Mouse (Mus musculus): ENCODE measurements around the gene Asxl1.

Asxl1 gene

GRCm38 (mm10) chr2:153443434-153444240, 98.0 kb downstream of the Asxl1 start:
- no peak for DNase-seq (ENCODE audit: low read depth, low spot score)

DNA sequence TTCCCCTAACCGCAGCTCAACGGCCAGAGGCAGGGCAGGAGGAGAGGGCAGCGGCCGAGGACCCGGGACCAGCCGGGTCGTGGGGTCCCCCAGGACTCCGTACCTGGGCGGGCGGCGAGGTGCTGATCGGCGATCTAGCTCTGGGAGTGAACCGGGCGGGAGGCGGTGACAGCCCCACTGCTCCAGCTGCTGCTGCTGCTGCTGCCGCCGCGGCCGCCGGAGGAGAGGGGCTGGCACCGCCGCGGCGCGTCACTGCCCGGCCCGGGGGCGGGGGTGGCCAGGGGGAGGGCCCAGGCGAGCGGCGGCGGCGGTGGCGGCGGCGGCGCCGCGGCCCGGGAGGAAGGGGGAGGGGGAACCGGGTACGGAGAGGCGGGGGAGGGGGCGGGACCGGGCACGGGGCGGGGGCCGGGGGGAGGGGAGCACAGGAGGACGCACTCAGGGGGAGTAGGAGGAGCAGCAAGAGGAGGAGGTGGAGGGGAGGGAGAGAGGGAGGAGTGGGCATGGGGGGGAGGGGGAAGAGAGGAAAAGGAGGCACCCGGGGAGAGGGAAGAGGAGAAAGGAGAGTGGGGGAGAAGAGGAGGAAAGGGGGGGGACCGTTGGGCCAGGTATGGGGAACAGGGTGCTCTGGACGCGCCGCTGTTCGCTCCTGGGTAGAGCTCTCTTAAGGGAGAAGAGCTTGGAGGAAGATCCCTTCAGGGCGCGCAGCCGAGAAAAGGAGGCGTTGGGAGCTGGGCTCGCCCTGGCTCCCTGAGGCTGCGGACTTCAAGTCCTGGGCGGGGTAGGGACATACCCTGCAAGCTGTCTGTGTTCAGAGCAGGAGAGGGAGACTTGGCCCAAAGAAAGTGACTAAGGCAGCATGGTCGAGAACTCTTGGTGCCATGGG, 98.9 kb downstream of the Asxl1 start:
- no peak for DNase-seq (ENCODE audit: low read depth, low spot score)

DNA sequence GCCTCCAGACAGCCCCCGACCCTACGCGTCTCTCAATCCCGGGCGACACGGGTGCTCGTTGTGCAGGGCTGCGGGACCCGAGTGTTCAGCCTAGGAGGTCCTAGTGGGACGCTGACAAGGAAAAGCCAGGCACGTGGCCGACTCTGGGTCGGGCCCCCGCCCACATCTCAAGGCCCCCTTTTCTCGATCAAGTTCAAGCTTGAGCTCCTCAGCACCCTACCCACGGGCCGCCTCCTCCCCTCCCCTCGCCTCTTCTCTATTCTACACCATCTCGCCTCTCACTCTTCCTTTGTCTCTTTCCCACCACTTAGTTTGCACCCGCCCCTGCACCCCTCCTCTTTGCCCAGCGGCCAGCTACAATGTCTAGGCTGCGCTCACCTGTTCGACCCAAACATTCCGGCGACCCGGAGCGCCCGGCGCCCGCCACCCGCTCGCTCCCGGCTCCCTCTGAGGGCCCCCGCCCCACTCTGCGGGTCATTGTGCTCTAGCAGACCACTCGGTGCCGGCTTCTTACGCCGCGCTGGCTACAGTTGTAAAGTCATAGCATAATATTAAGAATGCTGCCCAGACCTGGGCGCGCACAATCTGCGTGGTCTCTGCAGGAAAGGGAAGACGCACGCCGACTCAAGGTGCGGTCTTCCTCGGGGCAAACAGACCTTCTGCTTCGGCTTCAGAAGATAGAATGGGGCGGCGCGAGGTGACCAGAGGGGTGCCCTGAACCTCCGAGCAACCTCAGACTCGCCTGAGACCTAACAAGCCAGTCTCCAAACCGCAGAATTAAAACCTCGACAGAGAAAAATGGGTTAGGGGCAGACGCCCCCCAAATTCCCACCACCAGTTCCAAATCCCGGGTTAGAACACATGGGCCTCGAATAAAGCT, 99.7 kb downstream of the Asxl1 start:
- DNase-seq (ENCODE audit: low read depth, low spot score) = no peak

- no peak for DNase-seq (ENCODE audit: low read depth, low spot score)
Measured at GRCm38 (mm10) chr2:153446017-153446408, 100.4 kb downstream of the Asxl1 start.

GRCm38 (mm10) chr2:153446476-153446875, 100.8 kb downstream of the Asxl1 start:
- DNase-seq (ENCODE audit: low read depth, low spot score) = no peak

GRCm38 (mm10) chr2:153447719-153448118, 102.1 kb downstream of the Asxl1 start:
- no peak for DNase-seq (ENCODE audit: low read depth, low spot score)

DNA sequence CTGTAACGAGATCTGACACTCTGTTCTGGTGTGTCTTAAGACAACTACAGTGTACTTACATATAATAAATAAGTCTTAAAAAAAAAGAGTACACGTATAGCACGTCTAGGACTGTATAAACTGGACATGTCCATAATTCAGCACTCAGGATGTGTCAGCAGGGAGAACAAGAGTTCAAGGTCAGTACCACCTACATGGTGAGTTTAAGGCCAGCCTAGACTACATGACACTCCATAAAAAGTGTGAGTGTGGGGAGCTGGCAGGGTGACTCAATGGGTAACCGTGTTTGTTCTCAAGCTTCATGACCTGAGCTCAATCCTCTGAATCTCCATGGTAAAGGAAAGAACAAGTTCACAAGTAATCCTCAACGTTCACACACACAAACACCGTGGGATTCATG, 102.9 kb downstream of the Asxl1 start:
- DNase-seq (ENCODE audit: low read depth, low spot score) = no peak
